Mouse (Mus musculus) lung, embryonic 16.5 days (tissue): Measurements from ENCODE around the gene Zmat3. TPM values are rescaled to one million over a fixed set of nuclear protein-coding genes. Genes with fewer than 3 reads are reported as not detected.

Source experiments
- ATAC-seq: fragments of 200-750 bp; cut with Nextera tagmentation; 2 replicates; pipeline ENCODE4 v1.8.0; 2017; ENCODE audit warnings: low read depth, mild to moderate bottlenecking, moderate library complexity
- H3K27ac ChIP-seq: fragments of 300-500 bp; sonication (generic); 2 replicates; pipeline ENCODE4 v1.5.1; 2014; ENCODE audit warnings: mild to moderate bottlenecking, control low read depth, low read length
- H3K27me3 ChIP-seq: fragments of 300-500 bp; sonication (generic); 2 replicates; pipeline ENCODE4 v1.6.1; 2014; ENCODE audit warnings: low read depth, low read length, mixed read lengths; ENCODE audit not compliant: control insufficient read depth, insufficient read depth
- H3K36me3 ChIP-seq: fragments of 300-500 bp; sonication (generic); 2 replicates; pipeline ENCODE4 v1.6.1; 2014; ENCODE audit warnings: low read length; ENCODE audit not compliant: control insufficient read depth, insufficient read depth
- H3K4me1 ChIP-seq: fragments of 300-500 bp; sonication (generic); replicated peaks from 2 replicates; pipeline ENCODE4 v1.6.1; 2014; ENCODE audit warnings: low read length, mixed read lengths; ENCODE audit not compliant: control insufficient read depth, insufficient read depth
- H3K4me2 ChIP-seq: fragments of 300-500 bp; sonication (generic); 2 replicates; pipeline ENCODE4 v1.6.1; 2014; ENCODE audit warnings: low read depth, low read length, control low read depth
- H3K4me3 ChIP-seq: fragments of 300-500 bp; sonication (generic); 2 replicates; pipeline ENCODE4 v1.5.1; 2014; ENCODE audit warnings: mild to moderate bottlenecking, low read length, control low read depth
- H3K9ac ChIP-seq: fragments of 300-500 bp; sonication (generic); 2 replicates; pipeline ENCODE4 v1.6.1; 2014; ENCODE audit warnings: low read length, control low read depth
- H3K9me3 ChIP-seq: fragments of 300-500 bp; sonication (generic); 2 replicates; pipeline ENCODE4 v1.6.1; 2016; ENCODE audit warnings: low read length; ENCODE audit not compliant: control insufficient read depth
- WGBS: fragments of 180-500 bp; shearing (Covaris S2); extraction: QIAGEN DNeasy Blood & Tissue Kit; methylation state at CpG from one replicate; pipeline ENCODE4 v1.1.7; 2014; 5-methylcytosine and 5-hydroxymethylcytosine counted together
- polyA plus RNA-seq: library from polyadenylated mRNA; unstranded; fragments of >200 nt; fragmentation: Nextera tagmentation; extraction: Ambion mirVana; gene quantifications from 2 replicates; pipeline ENCODE4 v1.2.1, GENCODE M21; 2015

Gene Zmat3
- polyA plus RNA-seq, 1 experiment from 2014 or later: 2.8 TPM

DNA sequence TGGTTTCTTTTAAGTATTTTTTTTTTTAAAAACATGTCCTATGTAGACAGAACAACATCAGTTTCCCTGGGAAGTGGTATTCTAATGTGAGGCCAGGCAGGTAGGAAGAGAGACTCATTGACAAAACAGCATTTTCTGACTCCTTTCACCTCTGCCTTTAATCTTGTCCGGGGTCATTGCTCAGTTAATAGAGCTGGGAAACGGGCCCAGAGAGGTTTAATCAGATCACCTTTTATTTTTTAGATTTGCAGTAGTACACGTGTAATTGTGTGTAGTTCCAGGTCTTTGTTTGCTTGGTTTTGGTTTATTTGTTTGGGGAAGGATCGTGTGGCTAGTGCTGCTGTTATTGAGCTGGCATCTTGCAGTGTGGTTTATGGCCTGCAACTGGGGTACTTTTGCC lies 33.6 kb upstream of the Zmat3 start:
- peaks cover 36% of the 10 kb centered on the region for H3K4me1 ChIP-seq
- ATAC-seq: no peak
- H3K27me3 ChIP-seq: no peaks in the 10 kb centered on the region
- no peaks in the 10 kb centered on the region for H3K36me3 ChIP-seq
- H3K4me3 ChIP-seq: no peak overlapping the region
- H3K9me3 ChIP-seq: no peaks in the 10 kb centered on the region
- 29% methylated on average over 4 of the region's 4 CpGs for WGBS
- H3K4me2 ChIP-seq: peak overlapping the region; percentile 2; the same call in 1 of the 2 replicates
- no peak overlapping the region for H3K27ac ChIP-seq
- peak overlapping the region; percentile 26; the same call in 1 of the 2 replicates for H3K9ac ChIP-seq

DNA sequence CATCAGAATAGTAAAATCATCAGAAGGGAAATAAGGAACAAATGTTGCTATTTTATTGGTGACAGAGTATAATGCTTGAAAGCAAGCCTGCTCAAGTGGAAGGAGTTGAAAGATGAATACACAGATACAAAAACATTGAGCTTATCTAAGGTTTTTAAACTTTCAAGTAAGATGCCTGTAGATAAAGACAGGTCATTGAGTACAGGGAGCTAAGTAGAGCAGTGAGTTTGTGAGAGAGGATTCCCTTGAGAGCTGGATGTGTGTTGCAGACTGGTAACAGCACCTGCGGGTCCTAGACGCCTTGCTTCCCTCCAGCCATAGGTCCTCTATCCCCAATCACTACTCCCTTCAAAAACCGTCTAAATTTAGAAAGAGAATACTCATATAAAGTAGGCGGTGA lies 32.8 kb upstream of the Zmat3 start:
- no peaks in the 10 kb centered on the region for H3K9me3 ChIP-seq
- H3K4me1 ChIP-seq: peaks cover 36% of the 10 kb centered on the region
- ATAC-seq: no peak
- H3K36me3 ChIP-seq: no peaks in the 10 kb centered on the region
- H3K4me2 ChIP-seq: peak overlapping the region; percentile 51
- no peaks in the 10 kb centered on the region for H3K27me3 ChIP-seq
- peak overlapping the region; percentile 43 for H3K9ac ChIP-seq
- no peak overlapping the region for H3K27ac ChIP-seq
- 10% methylated on average over 4 of the region's 4 CpGs for WGBS
- peak overlapping the region; percentile 26; the same call in 1 of the 2 replicates for H3K4me3 ChIP-seq

DNA sequence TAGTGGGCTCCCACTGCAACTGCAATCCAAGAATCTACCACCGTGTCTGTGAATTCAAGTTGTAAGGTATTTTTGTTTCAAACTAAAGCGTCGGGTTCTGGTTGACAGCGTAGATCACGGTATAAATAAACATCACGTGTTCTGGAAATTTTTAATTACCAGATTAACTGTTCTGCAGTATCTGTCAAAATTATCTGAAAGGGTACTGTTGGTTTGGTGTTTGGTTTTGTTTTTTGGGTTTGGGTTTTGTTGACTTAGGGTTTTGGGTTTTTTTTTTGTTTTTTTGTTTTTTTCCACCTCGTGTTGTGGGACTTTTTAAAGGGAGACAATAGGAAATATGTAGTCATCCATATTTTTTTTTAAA lies 32.3 kb upstream of the Zmat3 start:
- H3K27ac ChIP-seq: peak overlapping the region; percentile 99
- ATAC-seq: no peak
- WGBS: 0% methylated on average over 7 of the region's 7 CpGs

DNA sequence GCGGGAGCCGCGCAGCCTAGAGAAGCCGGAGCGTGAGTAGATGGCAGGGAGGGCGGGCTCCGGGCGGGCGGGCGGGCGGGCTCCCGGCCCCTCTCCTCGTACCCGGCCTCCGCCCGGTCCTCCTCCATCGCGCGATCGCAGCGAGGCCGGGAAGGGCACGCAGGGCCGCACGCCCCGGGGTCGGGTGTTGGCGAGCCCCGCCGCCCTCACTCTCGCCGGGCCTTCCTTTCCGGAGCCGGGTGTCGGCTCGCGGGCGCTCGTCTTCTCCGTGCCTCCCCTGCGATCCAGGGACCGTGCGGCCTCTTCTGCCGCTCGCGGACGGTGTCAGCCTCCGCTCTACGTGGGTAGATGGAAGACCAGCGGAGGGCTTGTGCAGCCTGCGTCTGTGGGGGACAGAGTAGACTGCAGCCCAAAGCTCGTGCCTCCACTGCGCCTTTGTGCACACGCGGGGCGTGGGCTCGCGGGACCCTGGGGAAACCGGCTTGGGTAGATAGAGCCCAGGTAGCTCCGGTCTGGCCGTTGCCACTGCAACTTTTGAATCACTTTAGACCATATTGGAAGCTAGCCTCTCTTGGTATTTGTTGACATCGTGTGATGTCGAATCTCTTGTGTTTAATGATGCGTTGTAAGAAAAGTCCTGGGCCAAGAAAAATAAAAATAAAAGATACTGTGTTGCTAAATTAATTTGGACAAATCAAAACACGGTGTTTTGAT lies 31.8 kb upstream of the Zmat3 start, which contains the start of gene Pik3ca:
Gene Pik3ca (plus strand): TSS at position 211 of the 714 bp plus-strand sequence.
- H3K9ac ChIP-seq: peak within 1 kb of the TSS; percentile 96
- under 1% methylated on average over 51 of the region's 65 CpGs for WGBS
- peak; percentile 60 for ATAC-seq
- peak within 1 kb of the TSS; percentile 93 for H3K4me2 ChIP-seq
- peaks cover 30% of the 10 kb centered on the region for H3K4me1 ChIP-seq
- H3K9me3 ChIP-seq: no peaks in the 10 kb centered on the region
- no peaks in the 10 kb centered on the region for H3K27me3 ChIP-seq
- H3K36me3 ChIP-seq: no peaks in the 10 kb centered on the region
- peak within 1 kb of the TSS; percentile 99 for H3K27ac ChIP-seq
- H3K4me3 ChIP-seq: peak within 1 kb of the TSS; percentile 95

More for the DNA sequence above, 32.3 kb upstream of the Zmat3 start:
- no peaks in the 10 kb centered on the region for H3K27me3 ChIP-seq
- peak overlapping the region; percentile 95 for H3K4me3 ChIP-seq
- no peaks in the 10 kb centered on the region for H3K36me3 ChIP-seq
- peak overlapping the region; percentile 75 for H3K4me2 ChIP-seq
- H3K9ac ChIP-seq: peak overlapping the region; percentile 96
- peaks cover 34% of the 10 kb centered on the region for H3K4me1 ChIP-seq
- H3K9me3 ChIP-seq: no peaks in the 10 kb centered on the region

DNA sequence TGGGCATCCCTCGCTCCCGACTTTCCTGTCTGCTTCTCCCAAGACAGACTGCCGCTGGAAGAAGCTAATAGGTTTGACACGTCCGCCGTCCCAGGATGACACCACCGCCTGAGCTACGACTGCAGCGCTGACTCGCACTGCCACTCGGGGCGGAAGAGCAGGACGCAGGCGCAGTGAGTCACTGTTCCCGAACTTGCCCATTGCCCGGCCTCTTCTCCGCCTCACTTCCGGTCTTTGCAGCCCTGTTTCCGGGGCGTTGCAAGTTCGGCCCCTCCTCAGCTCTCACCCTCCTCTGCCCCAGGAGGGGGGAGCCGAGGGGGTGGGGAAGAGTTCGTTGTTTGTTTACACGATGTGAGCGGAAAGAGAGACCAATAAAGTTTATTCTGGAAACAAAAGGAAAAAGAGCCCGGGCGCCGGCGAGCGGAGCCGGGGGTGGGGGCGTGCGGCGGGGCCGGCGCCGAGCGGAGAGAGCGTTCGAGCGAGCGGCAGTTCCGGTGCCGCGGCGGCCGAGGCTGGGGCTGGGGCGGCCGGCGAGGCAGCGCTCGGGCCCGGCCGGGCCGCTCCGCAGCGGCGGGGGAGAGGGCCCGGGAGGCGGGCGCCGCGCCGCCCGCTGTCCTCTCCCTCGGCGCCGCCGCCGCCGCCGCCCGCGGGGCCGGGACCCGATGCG lies 31.1 kb upstream of the Zmat3 start:
- Histone ChIP-seq H3K4me2 (peak overlapping the region; percentile 93), H3K27me3 (no peaks in the 10 kb centered on the region), H3K4me3 (peak overlapping the region; percentile 95), H3K4me1 (peaks cover 28% of the 10 kb centered on the region), H3K9ac (peak overlapping the region; percentile 96), H3K36me3 (no peaks in the 10 kb centered on the region), H3K27ac (peak overlapping the region; percentile 99), H3K9me3 (no peaks in the 10 kb centered on the region)
- ATAC-seq: peak; percentile 98
- WGBS: under 1% methylated on average over 31 of the region's 77 CpGs

DNA sequence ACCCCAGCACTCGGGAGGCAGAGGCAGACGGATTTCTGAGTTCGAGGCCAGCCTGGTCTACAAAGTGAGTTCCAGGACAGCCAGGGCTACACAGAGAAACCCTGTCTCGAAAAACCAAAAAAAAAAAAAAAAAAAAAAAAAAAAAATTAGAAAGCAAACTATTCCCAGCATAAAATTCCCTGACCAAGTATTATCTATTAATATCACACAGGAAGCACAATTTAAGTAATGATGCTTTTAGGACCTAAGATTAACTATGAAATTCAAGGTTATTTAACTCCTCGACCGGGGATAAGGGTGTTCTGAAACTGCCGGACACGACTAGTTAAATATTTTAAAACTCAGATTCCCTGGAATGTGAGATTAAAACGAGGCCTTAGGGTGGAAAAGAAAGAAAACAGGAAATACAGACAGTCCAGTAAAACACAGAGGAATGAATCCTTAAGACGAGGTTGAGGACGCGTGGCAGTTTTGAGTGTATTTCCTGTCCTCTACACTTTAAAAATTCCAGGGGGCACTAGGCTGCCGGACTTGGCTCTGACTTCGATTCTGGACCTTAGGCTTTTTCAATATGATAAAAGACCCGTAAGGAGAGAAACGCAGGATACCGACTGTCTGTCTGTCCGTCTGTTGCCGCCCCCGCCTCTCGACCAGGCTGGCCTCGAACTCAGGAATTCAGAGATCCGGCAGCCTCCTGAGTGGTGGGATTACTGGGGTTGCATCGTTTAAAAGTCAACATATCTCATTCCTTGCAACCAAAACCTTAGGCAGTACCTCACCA lies 30.1 kb upstream of the Zmat3 start:
- Histone ChIP-seq H3K4me1 (peaks cover 24% of the 10 kb centered on the region), H3K36me3 (no peaks in the 10 kb centered on the region), H3K9me3 (no peaks in the 10 kb centered on the region), H3K27me3 (no peaks in the 10 kb centered on the region), H3K4me2 (peak overlapping the region; percentile 93), H3K9ac (peak overlapping the region; percentile 74), H3K4me3 (peak overlapping the region; percentile 95), H3K27ac (peak overlapping the region; percentile 99)
- no peak for ATAC-seq
- 13% methylated on average over 23 of the region's 24 CpGs for WGBS

DNA sequence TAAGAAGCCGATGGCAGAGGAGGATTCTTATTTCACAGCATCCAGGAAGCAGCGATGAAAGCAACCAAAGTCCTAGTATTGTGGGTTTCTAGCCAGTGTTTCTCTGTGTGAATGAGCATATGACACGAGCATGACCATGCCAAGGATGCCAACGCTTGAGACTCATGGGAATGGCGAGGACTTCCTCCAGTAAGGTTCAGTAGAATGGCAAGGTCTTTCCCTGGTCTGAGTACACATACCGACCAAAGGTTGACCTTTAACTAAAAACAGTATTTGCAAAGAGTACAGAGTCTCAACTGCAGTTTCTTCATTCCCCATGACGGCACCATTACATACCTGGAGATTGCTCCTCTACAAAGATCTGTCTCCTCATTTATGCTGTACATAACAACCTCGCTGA lies 28.2 kb upstream of the Zmat3 start:
- H3K9me3 ChIP-seq: no peaks in the 10 kb centered on the region
- H3K36me3 ChIP-seq: no peaks in the 10 kb centered on the region
- no peak overlapping the region for H3K4me3 ChIP-seq
- no peak overlapping the region for H3K27ac ChIP-seq
- no peak overlapping the region for H3K4me2 ChIP-seq
- no peak for ATAC-seq
- no peak overlapping the region for H3K9ac ChIP-seq
- no peaks in the 10 kb centered on the region for H3K27me3 ChIP-seq
- WGBS: 83% methylated on average over 8 of the region's 8 CpGs
- peaks cover 7% of the 10 kb centered on the region for H3K4me1 ChIP-seq

DNA sequence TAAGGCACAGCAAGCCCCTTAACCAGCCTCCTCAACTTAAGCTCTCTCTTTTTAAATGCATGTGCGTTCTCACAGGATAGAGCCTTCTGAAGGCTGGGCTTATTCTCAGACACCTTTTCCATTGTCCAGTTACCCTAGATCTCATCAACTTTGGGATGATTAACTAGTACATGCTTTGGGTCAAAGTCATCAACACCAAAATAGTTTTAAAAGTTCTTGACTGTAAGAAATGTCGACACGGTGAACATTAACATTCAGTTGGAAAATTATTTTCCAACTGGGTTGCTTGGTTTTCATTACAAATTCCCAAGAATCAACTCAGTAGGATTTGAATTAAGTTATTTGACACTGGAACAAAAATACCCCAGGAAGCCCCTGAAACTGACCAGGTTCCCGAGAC lies 27.0 kb upstream of the Zmat3 start:
- Histone ChIP-seq H3K27me3 (no peaks in the 10 kb centered on the region), H3K9me3 (no peaks in the 10 kb centered on the region), H3K4me1 (0 out of 2 replicates have a peak, but pooled peaks cover 3% of the 10 kb centered on the region), H3K4me3 (no peak overlapping the region), H3K4me2 (no peak overlapping the region), H3K9ac (no peak overlapping the region), H3K36me3 (no peaks in the 10 kb centered on the region), H3K27ac (no peak overlapping the region)
- no peak for ATAC-seq
- 88% methylated on average over 4 of the region's 4 CpGs for WGBS

DNA sequence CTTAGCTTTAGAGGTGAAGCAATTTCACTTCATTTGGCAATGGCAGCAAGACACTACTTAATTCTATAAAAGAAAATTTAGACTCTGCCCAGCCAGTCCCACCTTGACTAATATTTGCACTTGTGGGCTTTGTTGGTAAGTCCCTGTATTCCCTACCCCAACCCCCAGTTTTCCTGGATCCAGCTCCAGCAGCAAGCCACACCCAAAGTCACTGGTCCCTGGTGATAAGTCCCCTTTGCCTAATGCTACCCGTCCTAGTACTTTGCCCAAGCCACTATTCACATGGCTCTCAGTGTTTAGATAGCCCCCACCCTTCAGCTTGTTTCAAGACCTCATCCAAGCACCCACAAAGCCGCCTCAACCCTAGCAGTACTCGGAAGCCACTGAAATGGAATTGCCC lies 15.7 kb upstream of the Zmat3 start:
- H3K27me3 ChIP-seq: no peaks in the 10 kb centered on the region
- ATAC-seq: no peak
- no peaks in the 10 kb centered on the region for H3K9me3 ChIP-seq
- H3K9ac ChIP-seq: no peak overlapping the region
- WGBS: 57% methylated on average over 3 of the region's 3 CpGs
- H3K36me3 ChIP-seq: no peaks in the 10 kb centered on the region
- H3K4me3 ChIP-seq: no peak overlapping the region
- H3K4me1 ChIP-seq: no peaks in the 10 kb centered on the region
- H3K27ac ChIP-seq: no peak overlapping the region
- no peak overlapping the region for H3K4me2 ChIP-seq
